Mouse (Mus musculus) erythroblast, embryonic 14.5 days (primary cell): ENCODE measurements around the gene Asb9. TPM values are rescaled to one million over a fixed set of nuclear protein-coding genes. Genes with fewer than 3 reads are reported as not detected.

Experiments used
- H3K27me3 ChIP-seq: 2 replicates; pipeline ENCODE4 v1.6.1; 2012; ENCODE audit warnings: inconsistent platforms; ENCODE audit not compliant: control insufficient read depth
- H3K36me3 ChIP-seq: 2 replicates; pipeline ENCODE4 v1.6.1; 2012; ENCODE audit warnings: mild to moderate bottlenecking, inconsistent platforms; ENCODE audit not compliant: control insufficient read depth
- H3K4me1 ChIP-seq: 2 replicates; pipeline ENCODE4 v1.6.1; 2012; ENCODE audit warnings: inconsistent platforms; ENCODE audit not compliant: control insufficient read depth
- H3K4me3 ChIP-seq: replicated peaks from 2 replicates; pipeline ENCODE3; 2012; ENCODE audit warnings: moderate library complexity, mild to moderate bottlenecking, inconsistent platforms
- H3K9me3 ChIP-seq: 2 replicates; pipeline ENCODE4 v1.6.1; 2012; ENCODE audit warnings: low read length, inconsistent platforms, mixed read lengths; ENCODE audit not compliant: control insufficient read depth
- GATA1 ChIP-seq: IDR thresholded peaks from 2 replicates; pipeline ENCODE4 v1.6.1; 2012; ENCODE audit warnings: low read length, inconsistent platforms, mixed read lengths
- TAL1 ChIP-seq: IDR thresholded peaks from 3 replicates; pipeline ENCODE4 v1.6.1; 2012; ENCODE audit warnings: low read length, inconsistent platforms, mixed read lengths
- polyA plus RNA-seq: library from polyadenylated mRNA; stranded (reverse); fragments of >175 nt; gene quantifications from 2 replicates; pipeline ENCODE4 v1.2.3, GENCODE M21; 2012

The Asb9 gene
- polyA plus RNA-seq = not detected in 2 replicates

DNA sequence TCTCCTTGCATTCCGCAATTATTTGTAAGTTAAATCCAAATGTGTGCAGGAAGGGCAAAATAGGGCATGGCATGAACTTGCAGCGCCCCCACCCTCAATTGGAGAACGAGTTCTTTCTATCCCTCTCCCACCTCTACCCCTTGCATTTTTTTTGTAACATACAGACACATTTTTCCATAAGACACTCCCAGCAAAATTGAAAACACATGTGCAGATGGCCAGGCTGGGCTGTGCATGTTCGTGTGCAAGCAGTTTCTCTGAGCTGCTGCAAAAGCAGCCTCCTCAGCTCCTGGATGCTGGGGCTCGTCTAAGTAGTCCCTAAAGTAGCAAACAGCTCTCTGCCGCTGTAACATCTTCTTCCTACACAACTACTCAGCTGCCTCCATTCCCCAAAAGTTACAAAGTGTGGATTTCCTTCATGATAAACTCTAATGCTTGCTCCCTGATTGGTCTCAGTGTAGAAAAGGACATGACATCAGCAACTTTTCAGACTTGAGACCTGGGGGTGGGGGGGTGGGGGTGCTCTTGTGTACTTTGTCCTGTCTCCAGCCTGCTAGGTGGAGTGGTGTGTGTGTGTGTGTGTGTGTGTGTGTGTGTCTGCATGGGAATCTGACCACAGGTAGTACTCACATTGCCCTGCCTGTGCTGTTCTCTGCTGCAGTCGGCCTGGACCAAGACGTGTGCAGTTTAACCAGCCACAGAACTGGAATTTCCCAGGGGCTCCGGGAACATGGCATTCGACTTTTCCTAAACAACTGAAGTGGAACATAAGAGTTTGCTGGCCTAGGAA lies at the start of gene Asb9:
Asb9 (plus strand) TSS at position 619 of the 790 bp plus-strand sequence.
- Histone ChIP-seq H3K36me3 (no peaks in the 10 kb centered on the region), H3K4me3 (no peak within 1 kb of the TSS), H3K9me3 (no peaks in the 10 kb centered on the region), H3K27me3 (no peaks in the 10 kb centered on the region), H3K4me1 (no peaks in the 10 kb centered on the region)
- TF ChIP-seq TAL1 = no peak
- no peak for TF ChIP-seq GATA1

DNA sequence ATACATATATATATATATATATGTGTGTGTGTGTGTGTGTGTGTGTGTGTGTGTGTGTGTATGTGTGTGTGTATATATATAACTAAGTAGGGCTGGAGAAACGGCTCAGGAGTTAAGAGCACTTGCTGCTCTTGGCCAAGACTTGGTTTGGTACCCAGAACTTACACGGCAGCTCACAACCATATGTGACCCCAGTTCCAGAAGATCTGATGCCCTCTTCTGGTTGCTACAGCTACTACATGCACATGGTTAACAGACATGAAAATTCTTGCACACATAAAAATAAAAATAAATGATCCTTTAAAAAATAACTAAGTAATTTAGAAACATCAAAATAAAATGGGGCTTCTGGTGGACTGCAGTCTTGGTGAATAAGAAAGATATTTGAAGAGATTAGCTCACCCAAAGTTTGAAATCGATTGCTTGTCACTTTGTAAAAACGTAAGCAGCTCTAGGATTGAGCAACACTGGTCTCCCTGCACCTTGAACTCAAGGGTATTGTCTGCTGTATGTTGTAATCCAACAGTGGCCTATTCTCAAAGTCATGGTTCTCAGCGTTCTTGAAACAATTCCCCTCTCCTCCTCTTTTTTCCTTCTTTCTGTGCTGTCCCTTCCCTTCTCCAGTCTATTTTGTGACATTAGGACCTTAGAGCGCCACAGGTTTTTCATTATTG lies 46.8 kb upstream of the Asb9 start:
- no peaks in the 10 kb centered on the region for H3K4me1 ChIP-seq
- no peaks in the 10 kb centered on the region for H3K9me3 ChIP-seq

DNA sequence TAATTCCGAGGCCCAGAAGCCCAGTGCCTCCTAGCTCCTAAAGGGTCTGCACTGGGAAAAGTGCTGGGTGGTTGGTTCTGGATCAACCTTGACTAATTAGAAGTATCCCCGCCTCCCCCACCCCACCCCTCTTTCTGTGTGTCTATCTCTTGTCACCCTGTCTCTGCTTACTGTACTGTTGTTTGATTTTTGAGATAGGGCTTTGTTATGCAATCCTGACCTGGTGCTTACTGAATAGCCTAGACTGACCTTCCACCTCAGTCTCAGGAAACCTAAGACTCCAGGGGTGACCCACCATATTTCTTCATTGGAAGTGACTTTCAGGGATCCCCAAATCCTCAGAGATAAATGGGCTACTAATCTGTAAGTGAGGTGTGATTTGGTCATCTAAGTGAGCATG lies 3.9 kb upstream of the Asb9 start:
- Histone ChIP-seq H3K36me3 (no peaks in the 10 kb centered on the region), H3K27me3 (no peaks in the 10 kb centered on the region), H3K4me1 (no peaks in the 10 kb centered on the region), H3K4me3 (no peak overlapping the region), H3K9me3 (no peaks in the 10 kb centered on the region)
- TF ChIP-seq TAL1 = no peak
- TF ChIP-seq GATA1 = no peak

More for the DNA sequence above, 46.8 kb upstream of the Asb9 start:
- TF ChIP-seq GATA1 (no peak), TAL1 (no peak)
- H3K27me3 ChIP-seq = no peaks in the 10 kb centered on the region
- H3K4me3 ChIP-seq = no peak overlapping the region
- no peaks in the 10 kb centered on the region for H3K36me3 ChIP-seq

DNA sequence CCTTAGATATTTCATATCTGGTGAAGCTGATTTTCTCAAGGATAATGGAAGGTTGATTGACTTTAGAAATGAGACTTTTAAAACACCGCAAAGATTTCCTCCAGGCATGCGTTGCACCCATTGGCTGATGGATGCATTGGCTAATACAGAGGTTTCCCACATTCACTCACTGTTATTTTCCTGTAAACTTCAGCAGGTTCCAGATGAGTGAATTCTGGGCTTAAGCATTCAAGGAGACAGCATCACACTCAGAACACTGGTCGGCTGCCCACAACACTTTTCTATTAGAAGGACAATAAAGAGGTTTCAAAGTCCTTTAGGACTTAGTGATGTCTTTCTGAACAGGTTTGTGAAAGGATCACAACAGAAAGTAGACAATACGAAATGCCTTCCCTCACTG lies 941 bp downstream of the Asb9 start:
- no peaks in the 10 kb centered on the region for H3K4me1 ChIP-seq
- TF ChIP-seq GATA1 = no peak
- TF ChIP-seq TAL1 = no peak
- no peaks in the 10 kb centered on the region for H3K27me3 ChIP-seq
- no peak overlapping the region for H3K4me3 ChIP-seq
- H3K36me3 ChIP-seq = no peaks in the 10 kb centered on the region
- H3K9me3 ChIP-seq = no peaks in the 10 kb centered on the region

DNA sequence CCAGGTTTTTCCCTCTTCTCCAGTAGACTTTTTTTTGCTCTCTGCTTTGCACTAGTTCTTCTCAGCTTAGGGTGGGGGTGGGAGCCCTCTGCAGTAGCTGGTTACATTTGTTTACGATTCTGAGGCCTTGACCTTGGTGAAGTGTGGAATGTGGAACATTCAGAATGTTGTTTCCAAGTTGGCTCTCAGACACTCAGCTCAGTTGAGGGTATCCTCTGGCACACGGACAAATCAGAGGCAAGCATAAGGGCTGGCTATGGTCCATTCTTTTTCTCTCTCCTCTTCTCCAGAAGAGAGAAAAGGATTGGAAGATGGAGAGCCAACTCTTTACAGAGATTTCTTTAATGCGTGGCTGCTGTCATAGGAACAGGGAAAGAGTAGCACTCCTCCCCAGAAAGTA lies 2.6 kb downstream of the Asb9 start:
- H3K9me3 ChIP-seq = no peaks in the 10 kb centered on the region
- TF ChIP-seq GATA1 (no peak), TAL1 (no peak)
- no peaks in the 10 kb centered on the region for H3K4me1 ChIP-seq
- no peak overlapping the region for H3K4me3 ChIP-seq
- no peaks in the 10 kb centered on the region for H3K36me3 ChIP-seq
- H3K27me3 ChIP-seq = no peaks in the 10 kb centered on the region

DNA sequence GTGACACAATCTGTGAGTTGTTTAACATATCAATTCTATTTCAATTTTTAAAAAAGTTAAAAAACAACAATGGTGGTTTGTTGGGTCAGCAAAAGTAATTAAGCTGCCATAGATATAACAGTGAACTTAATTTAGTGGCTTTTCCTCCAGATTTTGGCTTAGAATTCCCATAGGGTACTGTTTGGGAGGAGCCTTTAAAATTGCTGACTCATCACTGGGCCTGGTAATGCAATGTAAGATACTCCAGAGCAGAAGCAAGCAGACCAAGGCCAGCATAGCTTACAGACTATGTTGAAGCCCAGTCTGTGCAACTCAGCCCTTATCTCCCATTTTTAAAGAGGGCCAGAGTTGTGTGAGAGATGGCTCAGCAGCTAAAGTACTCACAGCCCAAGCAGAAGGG lies 16.0 kb downstream of the Asb9 start:
- no peaks in the 10 kb centered on the region for H3K27me3 ChIP-seq
- TF ChIP-seq GATA1 = no peak
- TF ChIP-seq TAL1 = no peak
- H3K9me3 ChIP-seq = no peaks in the 10 kb centered on the region; the same call in 1 of the 2 replicates
- H3K4me3 ChIP-seq = no peak overlapping the region
- no peaks in the 10 kb centered on the region for H3K36me3 ChIP-seq
- H3K4me1 ChIP-seq = no peaks in the 10 kb centered on the region

DNA sequence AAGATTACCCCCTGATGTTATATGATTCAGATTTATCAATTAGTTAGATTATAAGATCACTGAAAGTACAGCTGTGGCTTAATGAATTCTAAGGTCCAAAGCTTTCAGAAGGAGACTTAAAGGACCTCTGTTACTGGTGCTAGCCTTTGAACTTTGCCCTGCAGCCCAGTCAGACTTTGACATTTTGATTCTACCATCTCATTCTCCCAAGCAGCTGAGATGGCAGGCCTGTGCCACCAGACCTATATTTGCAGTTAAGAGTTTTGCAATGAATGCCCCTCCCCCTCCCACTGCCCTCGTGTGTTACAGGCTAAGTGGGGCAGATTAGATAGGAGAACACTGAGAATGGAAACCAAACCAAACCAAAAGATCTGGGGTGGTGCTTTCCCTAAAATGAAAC lies 20.4 kb downstream of the Asb9 start:
- no peaks in the 10 kb centered on the region for H3K27me3 ChIP-seq
- no peak for TF ChIP-seq TAL1
- TF ChIP-seq GATA1 = no peak
- no peaks in the 10 kb centered on the region for H3K36me3 ChIP-seq
- H3K4me1 ChIP-seq = no peaks in the 10 kb centered on the region
- H3K4me3 ChIP-seq = no peak overlapping the region
- no peaks in the 10 kb centered on the region for H3K9me3 ChIP-seq

DNA sequence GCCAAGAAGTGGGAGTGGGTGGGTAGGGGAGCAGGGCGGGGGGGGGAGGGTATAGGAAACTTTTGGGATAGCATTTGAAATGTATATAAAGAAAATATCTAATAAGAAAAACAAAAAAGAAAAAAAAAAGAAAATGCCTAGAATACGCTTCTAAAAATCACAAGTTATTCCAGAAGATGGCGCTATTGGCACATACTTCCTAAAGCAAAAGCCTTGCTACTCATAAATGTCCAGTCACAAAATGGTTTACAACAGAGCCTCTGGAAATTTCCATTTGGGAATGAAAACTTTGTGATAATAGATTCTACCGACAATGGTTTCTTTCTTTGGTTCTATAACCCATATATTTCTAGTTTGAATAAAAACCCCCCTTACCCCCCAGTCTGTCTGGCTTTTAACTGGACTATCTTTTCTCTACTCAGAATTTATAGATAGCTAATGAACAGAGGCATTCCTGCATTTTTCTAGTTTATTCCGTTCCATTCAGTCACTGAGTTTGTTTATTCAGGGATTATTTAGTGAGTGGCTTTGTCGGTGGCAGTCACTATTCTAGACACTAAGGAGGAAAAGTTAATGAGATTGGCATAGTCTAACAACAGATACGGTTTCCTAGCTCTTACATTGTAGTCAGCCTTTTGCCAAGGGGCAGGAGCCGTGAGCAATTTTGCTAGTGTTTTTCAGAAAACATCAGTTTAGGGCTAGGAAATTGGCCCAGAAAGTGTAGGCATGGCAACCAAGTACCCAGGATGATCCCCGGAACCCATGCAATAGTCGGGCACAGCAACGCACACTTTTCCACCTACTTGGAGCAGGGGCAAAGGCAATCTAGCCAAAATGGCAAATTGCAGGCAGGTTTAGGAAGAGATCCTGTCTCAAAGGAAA lies 35.5 kb downstream of the Asb9 start:
- H3K9me3 ChIP-seq = no peaks in the 10 kb centered on the region
- H3K4me3 ChIP-seq = no peak overlapping the region
- H3K27me3 ChIP-seq = no peaks in the 10 kb centered on the region

DNA sequence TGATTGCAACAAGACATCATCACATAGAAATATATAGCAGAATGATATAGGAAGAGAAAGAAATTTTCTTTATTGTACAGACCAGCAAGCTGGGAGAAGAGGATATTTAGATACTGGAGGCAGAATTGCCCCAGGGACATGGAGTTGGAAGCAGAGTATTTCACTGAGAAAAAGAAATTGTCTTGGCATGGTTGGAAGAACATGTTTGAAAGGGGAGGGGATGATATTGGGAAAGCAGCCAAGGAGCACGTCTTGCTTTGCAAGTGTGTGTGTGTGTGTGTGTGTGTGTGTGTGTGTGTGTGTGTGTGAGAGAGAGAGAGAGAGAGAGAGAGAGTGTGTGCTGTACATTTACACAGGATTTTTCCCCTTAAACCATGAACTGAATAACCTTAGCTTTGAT lies 64.1 kb downstream of the Asb9 start:
- Histone ChIP-seq H3K9me3 (no peaks in the 10 kb centered on the region), H3K4me1 (no peaks in the 10 kb centered on the region)

More for the DNA sequence above, 35.5 kb downstream of the Asb9 start:
- no peak for TF ChIP-seq TAL1
- TF ChIP-seq GATA1 = no peak
- H3K36me3 ChIP-seq = no peaks in the 10 kb centered on the region
- H3K4me1 ChIP-seq = no peaks in the 10 kb centered on the region

More for the DNA sequence above, 64.1 kb downstream of the Asb9 start:
- no peaks in the 10 kb centered on the region for H3K36me3 ChIP-seq
- no peak for TF ChIP-seq TAL1
- TF ChIP-seq GATA1 = no peak
- H3K27me3 ChIP-seq = no peaks in the 10 kb centered on the region
- H3K4me3 ChIP-seq = no peak overlapping the region
